Mouse (Mus musculus): ENCODE measurements around the gene Fam32a. TPM values are rescaled to one million over a fixed set of nuclear protein-coding genes. Genes with fewer than 3 reads are reported as not detected.

Fam32a gene
- polyA plus RNA-seq, 1 experiment = 40.7 TPM

DNA sequence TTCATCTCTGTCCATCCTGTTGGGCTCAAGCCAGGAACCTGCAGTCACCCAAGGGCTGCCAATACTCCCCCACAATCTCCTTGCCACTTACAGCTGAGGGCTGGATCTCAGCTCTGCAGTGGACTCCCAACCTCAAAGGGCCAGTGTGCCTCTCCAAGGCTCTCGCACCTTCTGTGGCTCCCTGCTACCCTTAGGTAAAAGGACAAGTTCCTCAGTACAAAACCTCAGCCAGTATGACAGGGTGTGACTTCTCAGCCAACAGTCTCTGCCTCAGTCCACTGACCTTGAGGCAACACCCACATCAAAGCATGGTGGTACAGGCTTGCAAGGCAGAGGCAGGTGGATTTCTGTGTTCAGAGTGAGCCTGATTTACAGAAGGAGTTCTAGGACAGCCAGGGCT lies 7.7 kb upstream of the Fam32a start:
- Histone ChIP-seq H3ac (ENCODE audit: control insufficient read depth, insufficient read length, low read depth) (no peak overlapping the region), H3K27me3 (ENCODE audit: control insufficient read depth, insufficient read depth, insufficient read length) (peaks cover 16% of the 10 kb centered on the region), H3K4me3 (ENCODE audit: insufficient read depth, poor library complexity, severe bottlenecking) (no peak overlapping the region), H3K79me2 (ENCODE audit: control insufficient read depth, insufficient read depth) (no peaks in the 10 kb centered on the region), H3K36me3 (ENCODE audit: control insufficient read depth, insufficient read depth) (no peaks in the 10 kb centered on the region), H3K79me3 (ENCODE audit: low read depth) (no peaks in the 10 kb centered on the region)
- TF ChIP-seq CEBPB (IDR thresholded peaks at IDR 0.05; ENCODE audit: low read depth) = no peak
- TF ChIP-seq MYOD1 (IDR thresholded peaks at IDR 0.05; ENCODE audit: control insufficient read depth, insufficient read length, low read depth) = no peak
- TF ChIP-seq USF1 (IDR thresholded peaks at IDR 0.05; ENCODE audit: low read depth) = no peak
- no peak for TF ChIP-seq MYOG (IDR thresholded peaks at IDR 0.05; ENCODE audit: control insufficient read depth, extremely low read depth, insufficient read length)
- TF ChIP-seq FOSL1 (IDR thresholded peaks at IDR 0.05; ENCODE audit: insufficient read depth, low read length, poor library complexity, severe bottlenecking) = no peak
- no peak for TF ChIP-seq CTCF (IDR thresholded peaks at IDR 0.05; ENCODE audit: control insufficient read depth, insufficient read depth, insufficient read length)
- no peak for TF ChIP-seq MAX (IDR thresholded peaks at IDR 0.05)

DNA sequence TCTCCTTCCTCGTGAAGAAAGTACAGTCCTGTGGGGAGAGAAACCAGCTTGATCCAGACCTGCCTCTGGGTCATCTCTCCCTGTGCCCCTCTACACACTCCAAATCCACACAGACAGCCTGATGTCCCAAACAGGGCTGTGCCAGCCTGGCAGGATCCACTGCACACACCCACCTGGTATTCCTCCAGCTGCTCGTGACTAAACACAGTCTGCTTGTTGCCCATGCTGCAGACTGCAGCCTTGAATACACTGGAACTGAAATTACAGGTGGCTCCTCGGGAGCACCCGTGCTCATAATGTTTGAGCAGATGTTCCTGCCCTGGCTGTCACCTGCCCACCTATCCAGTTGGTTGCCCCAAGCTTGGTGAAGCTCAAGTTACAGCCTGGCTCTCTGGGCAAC lies 6.8 kb upstream of the Fam32a start, which contains the start of gene Cib3:
Gene Cib3, minus strand, starts transcription at position 87 of the 400 bp plus-strand sequence.
- Histone ChIP-seq H3K27me3 (ENCODE audit: control insufficient read depth, insufficient read depth, insufficient read length) (peaks cover 16% of the 10 kb centered on the region), H3K79me3 (ENCODE audit: low read depth) (no peaks in the 10 kb centered on the region)
- TF ChIP-seq MYOG (IDR thresholded peaks at IDR 0.05; ENCODE audit: control insufficient read depth, extremely low read depth, insufficient read length) (no peak), FOSL1 (IDR thresholded peaks at IDR 0.05; ENCODE audit: insufficient read depth, low read length, poor library complexity, severe bottlenecking) (no peak), CTCF (IDR thresholded peaks at IDR 0.05; ENCODE audit: control insufficient read depth, insufficient read depth, insufficient read length) (no peak), MYOD1 (IDR thresholded peaks at IDR 0.05; ENCODE audit: control insufficient read depth, insufficient read length, low read depth) (no peak), USF1 (IDR thresholded peaks at IDR 0.05; ENCODE audit: low read depth) (no peak)

DNA sequence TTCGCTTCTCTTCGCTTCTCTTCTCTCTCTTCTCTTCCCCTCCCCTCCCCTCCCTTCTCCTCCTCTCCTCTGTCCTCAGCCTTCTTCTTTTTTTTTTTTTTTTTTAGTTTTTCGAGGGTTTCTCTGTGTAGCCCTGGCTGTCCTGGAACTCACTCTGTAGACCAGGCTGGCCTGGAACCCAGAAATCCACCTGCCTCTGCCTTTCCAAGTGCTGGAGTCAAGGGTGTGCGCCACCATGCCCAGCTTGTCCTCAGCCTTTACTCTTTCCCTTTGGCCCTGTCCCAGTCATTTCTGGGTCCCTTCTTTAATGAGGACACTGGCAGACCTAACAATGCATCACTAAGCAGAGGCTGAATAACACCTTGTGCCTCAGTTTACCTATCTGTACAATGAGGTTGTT lies 6.0 kb upstream of the Fam32a start, which contains the start of gene Gm11034:
Gene Gm11034, minus strand, starts transcription at position 101 of the 400 bp plus-strand sequence.
- Histone ChIP-seq H3K79me3 (ENCODE audit: low read depth) (no peaks in the 10 kb centered on the region), H3ac (ENCODE audit: control insufficient read depth, insufficient read length, low read depth) (no peak within 1 kb of the TSS), H3K36me3 (ENCODE audit: control insufficient read depth, insufficient read depth) (no peaks in the 10 kb centered on the region), H3K79me2 (ENCODE audit: control insufficient read depth, insufficient read depth) (no peaks in the 10 kb centered on the region), H3K4me3 (ENCODE audit: insufficient read depth, poor library complexity, severe bottlenecking) (no peak within 1 kb of the TSS), H3K27me3 (ENCODE audit: control insufficient read depth, insufficient read depth, insufficient read length) (peaks cover 16% of the 10 kb centered on the region)
- TF ChIP-seq USF1 (IDR thresholded peaks at IDR 0.05; ENCODE audit: low read depth) (no peak), FOSL1 (IDR thresholded peaks at IDR 0.05; ENCODE audit: insufficient read depth, low read length, poor library complexity, severe bottlenecking) (no peak), MYOD1 (IDR thresholded peaks at IDR 0.05; ENCODE audit: control insufficient read depth, insufficient read length, low read depth) (no peak), MAX (IDR thresholded peaks at IDR 0.05) (no peak), CEBPB (IDR thresholded peaks at IDR 0.05; ENCODE audit: low read depth) (no peak), CTCF (IDR thresholded peaks at IDR 0.05; ENCODE audit: control insufficient read depth, insufficient read depth, insufficient read length) (no peak), MYOG (IDR thresholded peaks at IDR 0.05; ENCODE audit: control insufficient read depth, extremely low read depth, insufficient read length) (no peak)

More for the DNA sequence above, 6.8 kb upstream of the Fam32a start, which contains the start of gene Cib3:
- H3ac ChIP-seq (ENCODE audit: control insufficient read depth, insufficient read length, low read depth) = no peak within 1 kb of the TSS
- no peaks in the 10 kb centered on the region for H3K36me3 ChIP-seq (ENCODE audit: control insufficient read depth, insufficient read depth)
- no peaks in the 10 kb centered on the region for H3K79me2 ChIP-seq (ENCODE audit: control insufficient read depth, insufficient read depth)
- H3K4me3 ChIP-seq (ENCODE audit: insufficient read depth, poor library complexity, severe bottlenecking) = no peak within 1 kb of the TSS

DNA sequence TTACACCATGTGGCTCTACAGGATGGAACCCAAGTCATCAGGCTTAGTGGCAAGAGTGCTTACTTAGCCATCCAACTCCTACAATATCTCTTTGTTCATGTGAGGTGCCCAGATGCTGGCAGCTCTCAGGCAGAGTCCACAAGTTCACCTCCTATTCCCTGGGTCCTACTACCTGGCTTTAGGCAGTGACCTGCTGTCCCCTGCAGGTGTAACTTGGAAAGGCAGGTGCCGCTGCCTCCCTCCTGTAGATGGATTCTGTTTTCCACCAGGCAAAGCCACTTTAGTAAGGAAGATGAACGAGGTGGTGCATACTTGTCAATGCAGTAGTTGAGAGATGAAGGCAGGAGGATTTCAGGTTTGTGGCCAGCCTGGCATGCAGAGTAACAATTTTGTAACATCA lies 4.5 kb upstream of the Fam32a start:
- TF ChIP-seq MYOG (IDR thresholded peaks at IDR 0.05; ENCODE audit: control insufficient read depth, extremely low read depth, insufficient read length) = no peak
- TF ChIP-seq FOSL1 (IDR thresholded peaks at IDR 0.05; ENCODE audit: insufficient read depth, low read length, poor library complexity, severe bottlenecking) = no peak
- no peak for TF ChIP-seq USF1 (IDR thresholded peaks at IDR 0.05; ENCODE audit: low read depth)
- TF ChIP-seq CEBPB (IDR thresholded peaks at IDR 0.05; ENCODE audit: low read depth) = no peak
- no peak for TF ChIP-seq MAX (IDR thresholded peaks at IDR 0.05)
- TF ChIP-seq MYOD1 (IDR thresholded peaks at IDR 0.05; ENCODE audit: control insufficient read depth, insufficient read length, low read depth) = no peak
- no peak for TF ChIP-seq CTCF (IDR thresholded peaks at IDR 0.05; ENCODE audit: control insufficient read depth, insufficient read depth, insufficient read length)
- Histone ChIP-seq H3ac (ENCODE audit: control insufficient read depth, insufficient read length, low read depth) (no peak overlapping the region), H3K4me3 (ENCODE audit: insufficient read depth, poor library complexity, severe bottlenecking) (no peak overlapping the region), H3K36me3 (ENCODE audit: control insufficient read depth, insufficient read depth) (no peaks in the 10 kb centered on the region), H3K79me2 (ENCODE audit: control insufficient read depth, insufficient read depth) (peaks cover 5% of the 10 kb centered on the region), H3K79me3 (ENCODE audit: low read depth) (peaks cover 4% of the 10 kb centered on the region), H3K27me3 (ENCODE audit: control insufficient read depth, insufficient read depth, insufficient read length) (peaks cover 16% of the 10 kb centered on the region)

DNA sequence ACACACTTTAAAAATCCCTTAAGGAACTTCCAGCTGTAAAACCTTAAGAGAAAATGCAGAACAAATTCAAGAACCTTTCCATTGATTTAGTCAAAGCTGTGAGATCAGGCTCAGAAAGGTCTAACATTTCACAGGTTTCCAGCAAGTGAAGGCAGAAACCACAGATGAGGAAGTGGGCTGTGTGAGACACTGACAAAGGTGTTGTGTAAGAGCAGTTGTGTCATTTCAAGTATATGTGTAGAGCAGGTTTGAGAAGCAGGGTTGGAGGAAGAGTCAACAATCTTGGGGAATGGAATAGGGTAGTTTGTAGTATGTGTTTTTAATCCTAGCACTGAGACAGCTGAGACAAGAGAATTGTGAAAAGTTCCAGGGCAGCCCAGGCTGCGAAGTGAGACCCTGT lies 3.7 kb upstream of the Fam32a start:
- peaks cover 12% of the 10 kb centered on the region for H3K79me3 ChIP-seq (ENCODE audit: low read depth)
- H3K4me3 ChIP-seq (ENCODE audit: insufficient read depth, poor library complexity, severe bottlenecking) = no peak overlapping the region
- H3K79me2 ChIP-seq (ENCODE audit: control insufficient read depth, insufficient read depth) = peaks cover 13% of the 10 kb centered on the region
- H3ac ChIP-seq (ENCODE audit: control insufficient read depth, insufficient read length, low read depth) = no peak overlapping the region
- peaks cover 16% of the 10 kb centered on the region for H3K27me3 ChIP-seq (ENCODE audit: control insufficient read depth, insufficient read depth, insufficient read length)
- no peaks in the 10 kb centered on the region for H3K36me3 ChIP-seq (ENCODE audit: control insufficient read depth, insufficient read depth)
- TF ChIP-seq MAX (IDR thresholded peaks at IDR 0.05) = no peak
- TF ChIP-seq MYOD1 (IDR thresholded peaks at IDR 0.05; ENCODE audit: control insufficient read depth, insufficient read length, low read depth) = no peak
- no peak for TF ChIP-seq FOSL1 (IDR thresholded peaks at IDR 0.05; ENCODE audit: insufficient read depth, low read length, poor library complexity, severe bottlenecking)
- no peak for TF ChIP-seq MYOG (IDR thresholded peaks at IDR 0.05; ENCODE audit: control insufficient read depth, extremely low read depth, insufficient read length)
- TF ChIP-seq CEBPB (IDR thresholded peaks at IDR 0.05; ENCODE audit: low read depth) = no peak

Measured in C2C12 (cell line).